Mouse (Mus musculus) neural tube, embryonic 15.5 days (tissue): ENCODE measurements around the gene Kctd11. TPM values are rescaled to one million over a fixed set of nuclear protein-coding genes. Genes with fewer than 3 reads are reported as not detected.
"Not testable (repeated sequence)": the region's sequence is repeated elsewhere in the genome, so short reads cannot be mapped to it uniquely, and the experiment has no call there.

Experiments used
- ATAC-seq: fragments of 200-750 bp; cut with Nextera tagmentation; 2 replicates; pipeline ENCODE4 v1.8.0; 2017; ENCODE audit warnings: mild to moderate bottlenecking, moderate TSS enrichment, moderate library complexity; ENCODE audit not compliant: low FRiP score
- H3K27ac ChIP-seq: fragments of 300-500 bp; sonication (generic); replicated peaks from 2 replicates; pipeline ENCODE4 v1.5.1; 2015; ENCODE audit warnings: mild to moderate bottlenecking, inconsistent platforms
- H3K27me3 ChIP-seq: fragments of 300-500 bp; sonication (generic); replicated peaks from 2 replicates; pipeline ENCODE4 v1.6.1; 2015; ENCODE audit warnings: inconsistent platforms
- H3K36me3 ChIP-seq: fragments of 300-500 bp; sonication (generic); 2 replicates; pipeline ENCODE4 v1.6.1; 2015; ENCODE audit warnings: inconsistent platforms
- H3K4me1 ChIP-seq: fragments of 300-500 bp; sonication (generic); 2 replicates; pipeline ENCODE4 v1.6.1; 2015; ENCODE audit warnings: inconsistent platforms
- H3K4me2 ChIP-seq: fragments of 300-500 bp; sonication (generic); 2 replicates; pipeline ENCODE4 v1.6.1; 2015; ENCODE audit warnings: inconsistent platforms, mild to moderate bottlenecking, moderate library complexity
- H3K4me3 ChIP-seq: fragments of 300-500 bp; sonication (generic); replicated peaks from 2 replicates; pipeline ENCODE4 v1.5.1; 2015; ENCODE audit warnings: mild to moderate bottlenecking, inconsistent platforms
- H3K9ac ChIP-seq: fragments of 300-500 bp; sonication (generic); replicated peaks from 2 replicates; pipeline ENCODE4 v1.6.1; 2015; ENCODE audit warnings: mild to moderate bottlenecking, inconsistent platforms
- H3K9me3 ChIP-seq: fragments of 300-500 bp; sonication (generic); replicated peaks from 2 replicates; pipeline ENCODE4 v1.6.1; 2016; ENCODE audit warnings: inconsistent platforms
- WGBS: fragments of 180-500 bp; shearing (Covaris S2); methylation state at CpG from one replicate; pipeline ENCODE4 v1.1.7; 2015; ENCODE audit warnings: mixed read lengths; 5-methylcytosine and 5-hydroxymethylcytosine counted together
- polyA plus RNA-seq: library from polyadenylated mRNA; unstranded; fragments of >200 nt; fragmentation: Nextera tagmentation; extraction: Ambion mirVana; gene quantifications from 2 replicates; pipeline ENCODE4 v1.2.1, GENCODE M21; 2015

Gene Kctd11
- polyA plus RNA-seq, 1 experiment from 2014 or later = 2.1 TPM

DNA sequence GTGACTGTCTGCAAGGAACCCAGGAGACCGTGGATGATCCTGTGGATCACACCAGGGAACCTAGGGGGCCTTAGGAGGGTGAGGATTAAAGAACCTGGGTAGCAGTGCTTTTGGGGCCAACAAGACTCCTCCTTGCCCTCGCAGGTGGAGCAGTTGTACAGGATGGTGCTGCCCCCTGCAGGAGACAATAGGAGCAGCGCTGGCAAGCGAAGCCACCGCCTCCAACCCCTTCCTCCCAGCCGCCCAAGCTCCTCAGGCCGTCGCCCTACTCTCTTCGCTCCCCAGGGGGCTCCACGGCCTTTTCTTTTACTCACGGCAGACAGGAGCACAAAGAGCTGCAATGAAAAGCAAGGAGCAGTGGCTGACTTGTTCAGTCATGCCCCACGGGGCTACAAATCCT, 4.3 kb downstream of the Kctd11 start:
- no peaks in the 10 kb centered on the region for H3K9me3 ChIP-seq
- no peak overlapping the region for H3K27ac ChIP-seq
- H3K4me2 ChIP-seq = peak overlapping the region; percentile 41
- H3K36me3 ChIP-seq = no peaks in the 10 kb centered on the region
- ATAC-seq = peak; percentile 37; the same call in 1 of the 2 replicates
- no peak overlapping the region for H3K9ac ChIP-seq
- WGBS = 3% methylated on average over 12 of the region's 12 CpGs
- H3K27me3 ChIP-seq = peaks cover 8% of the 10 kb centered on the region; the same call in 1 of the 2 replicates
- H3K4me3 ChIP-seq = peak overlapping the region; percentile 14; the same call in 1 of the 2 replicates
- H3K4me1 ChIP-seq = peaks cover 38% of the 10 kb centered on the region

DNA sequence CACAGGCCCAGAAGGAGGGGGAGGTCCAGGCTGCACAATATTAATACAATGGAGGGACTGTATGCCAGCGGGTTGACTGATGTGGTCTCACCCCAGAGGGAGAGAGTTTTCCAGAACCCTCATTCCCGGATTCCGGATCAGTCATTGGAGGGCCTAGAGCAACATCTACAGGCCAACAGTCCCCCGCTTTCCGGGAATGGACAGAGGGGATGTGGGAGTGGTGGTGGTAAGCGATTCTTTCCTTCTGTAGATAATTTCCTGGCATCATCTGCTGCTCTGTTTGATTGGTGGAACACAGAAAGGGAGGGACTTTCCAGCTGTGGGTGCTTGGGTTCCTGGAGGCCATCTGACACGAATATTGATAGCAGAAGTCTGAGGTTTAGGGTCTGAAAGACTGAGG, 5.0 kb downstream of the Kctd11 start:
- Histone ChIP-seq H3K9me3 (no peaks in the 10 kb centered on the region), H3K4me1 (peaks cover 32% of the 10 kb centered on the region), H3K27ac (no peak overlapping the region), H3K27me3 (peaks cover 8% of the 10 kb centered on the region; the same call in 1 of the 2 replicates), H3K9ac (no peak overlapping the region), H3K4me3 (no peak overlapping the region), H3K36me3 (no peaks in the 10 kb centered on the region), H3K4me2 (no peak overlapping the region)
- no peak for ATAC-seq
- 72% methylated on average over 7 of the region's 7 CpGs for WGBS

- Histone ChIP-seq H3K4me2 (no peak overlapping the region), H3K9me3 (no peaks in the 10 kb centered on the region), H3K27ac (no peak overlapping the region), H3K36me3 (no peaks in the 10 kb centered on the region), H3K4me3 (no peak overlapping the region), H3K9ac (no peak overlapping the region), H3K4me1 (peaks cover 5% of the 10 kb centered on the region), H3K27me3 (no peaks in the 10 kb centered on the region)
- WGBS = 79% methylated on average over 4 of the region's 4 CpGs
- no peak for ATAC-seq
Observed at GRCm38 (mm10) chr11:69872451-69872850, 8.8 kb downstream of the Kctd11 start.

- WGBS = 92% methylated on average over 7 of the region's 7 CpGs
- peaks cover 2% of the 10 kb centered on the region for H3K4me1 ChIP-seq
- no peak overlapping the region for H3K4me2 ChIP-seq
- ATAC-seq = no peak
- H3K9me3 ChIP-seq = no peaks in the 10 kb centered on the region
- no peak overlapping the region for H3K27ac ChIP-seq
- no peak overlapping the region for H3K9ac ChIP-seq
- no peaks in the 10 kb centered on the region for H3K36me3 ChIP-seq
- H3K4me3 ChIP-seq = no peak overlapping the region
- H3K27me3 ChIP-seq = no peaks in the 10 kb centered on the region; the same call in 1 of the 2 replicates
Observed at GRCm38 (mm10) chr11:69871822-69872221, 9.4 kb downstream of the Kctd11 start.

DNA sequence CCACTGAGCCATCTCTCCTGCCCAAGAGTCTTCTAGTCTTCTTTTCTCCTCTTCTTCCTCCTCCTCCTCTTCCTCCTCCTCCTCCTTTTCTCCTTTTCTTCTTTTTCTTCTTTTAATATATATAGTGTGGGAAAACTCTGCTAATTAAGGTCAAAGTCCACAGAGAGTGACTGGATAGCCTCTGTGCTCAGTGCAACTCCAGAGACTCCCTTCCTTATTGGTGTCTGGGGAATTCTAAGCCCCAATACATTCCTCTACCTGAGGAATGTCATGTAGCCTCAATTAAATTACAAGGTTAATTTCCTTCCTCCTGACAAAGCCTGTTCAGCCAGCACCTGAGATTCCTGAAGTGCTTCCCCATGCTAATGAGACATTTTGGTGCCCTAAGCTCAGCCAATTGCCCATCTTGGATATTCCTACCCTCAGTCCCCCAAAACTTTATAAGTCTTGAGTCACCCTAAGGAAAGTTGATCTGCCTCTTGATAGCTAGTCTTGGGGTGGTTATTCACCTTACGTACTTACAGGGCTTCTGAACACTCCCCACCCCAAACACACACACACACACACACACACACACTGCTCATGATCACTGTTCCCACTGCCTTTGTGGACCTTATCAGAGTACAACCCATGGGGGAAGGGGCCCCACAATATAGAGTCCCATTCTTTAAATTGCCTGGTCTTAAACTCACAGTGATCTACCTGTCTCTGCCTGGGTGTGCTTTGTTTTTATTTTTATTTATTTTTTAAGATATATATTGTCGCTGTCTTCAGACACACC, 10.7 kb downstream of the Kctd11 start:
- Histone ChIP-seq H3K4me3 (no peak overlapping the region), H3K27me3 (no peaks in the 10 kb centered on the region; the same call in 1 of the 2 replicates), H3K27ac (no peak overlapping the region), H3K4me2 (no peak overlapping the region), H3K9me3 (no peaks in the 10 kb centered on the region), H3K9ac (no peak overlapping the region), H3K4me1 (no peaks in the 10 kb centered on the region), H3K36me3 (no peaks in the 10 kb centered on the region)
- no peak for ATAC-seq
- WGBS = 91% methylated on average over 2 of the region's 2 CpGs

GRCm38 (mm10) chr11:69867335-69867734, 13.9 kb downstream of the Kctd11 start:
- Histone ChIP-seq H3K4me2 (no peak overlapping the region), H3K9ac (no peak overlapping the region), H3K4me1 (no peaks in the 10 kb centered on the region), H3K9me3 (no peaks in the 10 kb centered on the region), H3K27ac (no peak overlapping the region), H3K4me3 (no peak overlapping the region), H3K27me3 (no peaks in the 10 kb centered on the region; the same call in 1 of the 2 replicates), H3K36me3 (no peaks in the 10 kb centered on the region)
- whole genome bisulfite sequencing = 73% methylated on average over 9 of the region's 9 CpGs
- ATAC-seq = no peak

DNA sequence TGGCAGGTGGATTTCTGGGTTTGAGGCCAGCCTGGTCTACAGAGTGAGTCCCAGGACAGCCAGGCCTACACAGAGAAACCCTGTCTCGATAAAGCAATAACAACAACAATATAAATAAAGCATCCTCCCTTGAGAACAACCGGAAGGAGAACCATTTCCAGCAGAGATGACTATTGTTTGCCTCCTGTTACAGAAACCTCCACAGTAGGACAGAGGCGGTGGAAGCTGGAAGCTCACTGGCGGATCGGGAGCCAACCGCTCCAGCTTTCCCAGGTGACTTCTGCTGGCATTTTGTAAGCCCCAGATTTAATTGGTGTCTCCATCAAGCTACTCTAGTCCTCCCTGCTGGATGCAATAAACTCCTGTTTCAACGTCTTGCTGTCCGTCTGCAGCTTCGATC, 15.6 kb downstream of the Kctd11 start:
- WGBS = 72% methylated on average over 9 of the region's 9 CpGs
- H3K4me1 ChIP-seq = no peaks in the 10 kb centered on the region
- no peak overlapping the region for H3K4me3 ChIP-seq
- H3K9me3 ChIP-seq = no peaks in the 10 kb centered on the region
- no peaks in the 10 kb centered on the region; the same call in 1 of the 2 replicates for H3K27me3 ChIP-seq
- H3K9ac ChIP-seq = no peak overlapping the region
- H3K27ac ChIP-seq = no peak overlapping the region
- no peak overlapping the region for H3K4me2 ChIP-seq
- no peak for ATAC-seq
- H3K36me3 ChIP-seq = no peaks in the 10 kb centered on the region

- 48% methylated on average over 8 of the region's 8 CpGs for WGBS
- Histone ChIP-seq H3K9ac (no peak overlapping the region), H3K4me1 (no peaks in the 10 kb centered on the region), H3K4me3 (no peak overlapping the region), H3K27ac (no peak overlapping the region), H3K4me2 (no peak overlapping the region), H3K9me3 (no peaks in the 10 kb centered on the region), H3K27me3 (peaks cover 1% of the 10 kb centered on the region), H3K36me3 (no peaks in the 10 kb centered on the region)
- no peak for ATAC-seq
Observed at GRCm38 (mm10) chr11:69864138-69864860, 16.9 kb downstream of the Kctd11 start.

DNA sequence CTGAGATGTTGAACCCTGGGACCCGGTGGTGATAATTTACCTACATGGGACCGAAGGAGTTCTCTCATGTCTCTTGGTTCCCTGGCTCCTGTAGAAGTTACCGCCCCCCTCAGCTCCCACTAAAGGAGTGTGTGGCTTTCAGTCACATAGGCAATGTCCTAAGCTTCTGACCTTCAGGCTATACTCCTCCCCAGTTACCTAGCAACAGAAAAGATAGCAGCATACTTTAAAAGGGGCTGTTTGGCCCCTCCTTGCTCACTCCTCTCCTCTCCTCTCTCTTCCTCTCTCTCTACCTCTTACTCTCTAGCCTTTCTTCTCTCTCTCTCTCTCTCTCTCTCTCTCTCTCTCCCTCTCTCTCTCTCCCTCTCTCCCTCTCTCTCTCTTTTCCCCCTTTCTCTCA, 17.5 kb downstream of the Kctd11 start:
- WGBS = 84% methylated on average over 3 of the region's 3 CpGs
- H3K27ac ChIP-seq, ATAC-seq, H3K9me3 ChIP-seq, H3K36me3 ChIP-seq, H3K4me1 ChIP-seq, H3K9ac ChIP-seq, H3K4me3 ChIP-seq, H3K27me3 ChIP-seq, H3K4me2 ChIP-seq: not testable (repeated sequence)

- H3K9ac ChIP-seq = no peak within 1 kb of the TSS
- no peak within 1 kb of the TSS for H3K4me3 ChIP-seq
- WGBS = 20% methylated on average over 30 of the region's 30 CpGs
- H3K36me3 ChIP-seq = no peaks in the 10 kb centered on the region
- H3K4me2 ChIP-seq = no peak within 1 kb of the TSS
- peaks cover 20% of the 10 kb centered on the region for H3K27me3 ChIP-seq
- no peak for ATAC-seq
- no peaks in the 10 kb centered on the region for H3K9me3 ChIP-seq
- H3K27ac ChIP-seq = no peak within 1 kb of the TSS
- peaks cover 6% of the 10 kb centered on the region; the same call in 1 of the 2 replicates for H3K4me1 ChIP-seq
Observed at GRCm38 (mm10) chr11:69858113-69858998, 22.9 kb downstream of the Kctd11 start, which contains the start of gene Tnk1. Gene Tnk1 (minus strand): TSS chr11:69858730.

GRCm38 (mm10) chr11:69855347-69855746, 25.9 kb downstream of the Kctd11 start:
- Histone ChIP-seq H3K4me1 (peaks cover 8% of the 10 kb centered on the region), H3K9me3 (no peaks in the 10 kb centered on the region), H3K27ac (no peak overlapping the region), H3K4me2 (no peak overlapping the region), H3K27me3 (peaks cover 20% of the 10 kb centered on the region), H3K4me3 (no peak overlapping the region), H3K9ac (no peak overlapping the region), H3K36me3 (peaks cover 18% of the 10 kb centered on the region)
- whole genome bisulfite sequencing = 30% methylated on average over 16 of the region's 16 CpGs
- no peak for ATAC-seq
